Mouse (Mus musculus) adrenal gland, postnatal 10 days (tissue): ENCODE measurements around the gene Hcfc1r1. TPM values are rescaled to one million over a fixed set of nuclear protein-coding genes. Genes with fewer than 3 reads are reported as not detected.

Source experiments
- DNase-seq: peaks from one replicate; pipeline ENCODE4 v3.0.0; 2021; ENCODE audit warnings: mixed read lengths
- total RNA-seq, 2 experiments: library from RNA; stranded (reverse); gene quantifications; 2 replicates each; pipeline ENCODE4 v1.2.3; 2021

The Hcfc1r1 gene
- total RNA-seq, 2 experiments from 2014 or later, result 136 to 169 TPM

GRCm38 (mm10) chr17:23719455-23719854, 46.1 kb downstream of the Hcfc1r1 start:
- no peak for DNase-seq

- no peak for DNase-seq
Measured at GRCm38 (mm10) chr17:23721886-23722285, 48.5 kb downstream of the Hcfc1r1 start.

- no peak for DNase-seq
Measured at GRCm38 (mm10) chr17:23722376-23723125, 49.2 kb downstream of the Hcfc1r1 start, which contains the start of gene 1520401A03Rik. 1520401A03Rik (minus strand) TSS chr17:23722783.

Other genes with a start within 250 kb of the Hcfc1r1 start
- gene Vmn2r117, start 193.9 kb upstream of the Hcfc1r1 start, total RNA-seq, result not detected
- gene Zfp213, start 109.4 kb upstream of the Hcfc1r1 start, total RNA-seq, result 1 to 10 TPM; 7.9 to 8.0 TPM
- gene Zfp13, start 74.1 kb upstream of the Hcfc1r1 start, total RNA-seq, result 10 to 100 TPM; 10.6 to 12.5 TPM
- not detected for gene Zscan10, start 72.7 kb upstream of the Hcfc1r1 start, total RNA-seq
- under 1 TPM; 0.54 to 1.00 TPM for gene Mmp25, start 28.3 kb upstream of the Hcfc1r1 start, total RNA-seq
- not detected for gene Bicdl2, start 13.1 kb upstream of the Hcfc1r1 start, total RNA-seq
- gene Thoc6, start 286 bp downstream of the Hcfc1r1 start, total RNA-seq, result 10 to 100 TPM; 25.6 to 28.0 TPM
- gene Tnfrsf12a, start 3.9 kb downstream of the Hcfc1r1 start, total RNA-seq, result 10 to 100 TPM; 40.4 to 80.3 TPM
- gene Cldn6, start 5.7 kb downstream of the Hcfc1r1 start, total RNA-seq, result under 1 TPM in 1 of 2 experiments, not detected in 1; 0.75 TPM
- not detected for gene Cldn9, start 10.4 kb downstream of the Hcfc1r1 start, total RNA-seq
- 1 to 10 TPM in 1 of 2 experiments, under 1 TPM in 1; 0.67 to 1.1 TPM for gene 1520401A03Rik, start 49.2 kb downstream of the Hcfc1r1 start, total RNA-seq
- gene Pkmyt1, start 52.7 kb downstream of the Hcfc1r1 start, total RNA-seq, result 10 to 100 TPM in 1 of 2 experiments, 1 to 10 TPM in 1; 9.1 to 12.8 TPM
- 10 to 100 TPM; 12.6 to 14.9 TPM for gene Paqr4, start 67.3 kb downstream of the Hcfc1r1 start, total RNA-seq
- not detected for gene Kremen2, start 72.2 kb downstream of the Hcfc1r1 start, total RNA-seq
- 10 to 100 TPM; 43.9 to 49.0 TPM for gene Flywch1, start 98.0 kb downstream of the Hcfc1r1 start, total RNA-seq
- 1 to 10 TPM; 8.0 to 9.5 TPM for gene Flywch2, start 112.5 kb downstream of the Hcfc1r1 start, total RNA-seq
- gene Srrm2, start 116.9 kb downstream of the Hcfc1r1 start, total RNA-seq, result 100 to 1,000 TPM; 365 to 601 TPM
- 100 to 1,000 TPM; 333 to 378 TPM for gene Elob, start 155.5 kb downstream of the Hcfc1r1 start, total RNA-seq
- gene Prss33, start 162.5 kb downstream of the Hcfc1r1 start, total RNA-seq, result not detected
- not detected for gene Prss32, start 170.3 kb downstream of the Hcfc1r1 start, total RNA-seq
- under 1 TPM; 0.21 to 0.58 TPM for gene Prss41, start 170.6 kb downstream of the Hcfc1r1 start, total RNA-seq
- gene Prss21, start 194.5 kb downstream of the Hcfc1r1 start, total RNA-seq, result not detected
- gene Dcpp1, start 207.3 kb downstream of the Hcfc1r1 start, total RNA-seq, result not detected
- gene Dcpp2, start 207.3 kb downstream of the Hcfc1r1 start, total RNA-seq, result not detected
- gene Dcpp3, start 243.9 kb downstream of the Hcfc1r1 start, total RNA-seq, result not detected